Mouse (Mus musculus): ENCODE data around the gene Cct7.

DNA sequence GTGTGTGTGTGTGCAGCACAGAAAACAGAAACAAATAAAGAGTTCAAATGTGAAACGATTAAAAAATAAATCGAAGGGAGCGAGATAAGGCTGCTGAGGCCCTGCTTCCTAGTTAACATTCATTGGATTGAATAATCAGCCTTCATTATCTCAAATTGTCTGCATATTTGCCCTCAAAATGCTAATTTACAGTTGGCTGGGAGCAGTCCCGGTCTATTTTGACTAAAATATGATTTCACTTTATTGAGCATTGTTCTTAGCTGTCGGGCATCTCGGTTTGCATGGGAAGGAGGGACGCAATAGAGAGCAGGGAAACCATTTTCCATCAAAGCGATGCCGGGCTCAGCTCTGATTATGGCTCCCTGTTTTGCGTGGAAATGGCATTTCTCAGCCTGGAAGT lies 48.3 kb upstream of the Cct7 start:
- TF ChIP-seq CTCF (IDR thresholded peaks at IDR 0.05; ENCODE audit: borderline replicate concordance, control insufficient read depth, extremely low read depth, insufficient read depth, low read length, poor library complexity) (no peak), POLR2A (IDR thresholded peaks at IDR 0.05; ENCODE audit: control insufficient read depth, extremely low read depth, insufficient read depth, low read length, poor library complexity) (no peak)

All from thymus, adult 2 months (tissue).